Mouse (Mus musculus) heart, postnatal 10 days (tissue): ENCODE results near the gene Oas1g. TPM values are rescaled to one million over a fixed set of nuclear protein-coding genes. Genes with fewer than 3 reads are reported as not detected.
"Not testable (repeated sequence)": the region's sequence is repeated elsewhere in the genome, so short reads cannot be mapped to it uniquely, and the experiment has no call there.

Experiments used
- DNase-seq, 2 experiments: peaks; one replicate each; pipeline ENCODE4 v3.0.0; 2021
- intact Hi-C: fragments of 180-260 bp; cut with DNase I; formaldehyde crosslinking; loops from one replicate; pipeline ENCODE4 v1.15.1; 2025
- total RNA-seq, 2 experiments: library from RNA; stranded (reverse); gene quantifications; 2 replicates each; pipeline ENCODE4 v1.2.3; 2021

The Oas1g gene
- not detected for total RNA-seq

- intact Hi-C loops, result not testable (repeated sequence)
These were observed at the start of gene Oas1g for GRCm38 (mm10) chr5:120887413-120887812. Gene Oas1g, minus strand, starts transcription at chr5:120887613.

GRCm38 (mm10) chr5:120933966-120934365 lies 46.6 kb upstream of the Oas1g start:
- intact Hi-C loops, result loop anchor here (2.0 kb wide), 1 partner anchor 119 kb away; no protein-coding TSS in a partner anchor
- DNase-seq, result no peak

More at GRCm38 (mm10) chr5:120887413-120887812, at the start of gene Oas1g:
- DNase-seq, result not testable (repeated sequence)

GRCm38 (mm10) chr5:120927036-120927435 lies 39.6 kb upstream of the Oas1g start:
- intact Hi-C loops, result loop anchor here (10.0 kb wide), 1 partner anchor 132 kb away; the partner anchor contains the start of gene Oas1e

GRCm38 (mm10) chr5:120926311-120926710 lies 38.9 kb upstream of the Oas1g start:
- not testable (repeated sequence) for DNase-seq
- intact Hi-C loops, result loop anchor here (10.0 kb wide), 1 partner anchor 132 kb away; the partner anchor contains the start of gene Oas1e

More at GRCm38 (mm10) chr5:120927036-120927435, 39.6 kb upstream of the Oas1g start:
- DNase-seq, result no peak

GRCm38 (mm10) chr5:120924520-120924919 lies 37.1 kb upstream of the Oas1g start:
- intact Hi-C loops, result loop anchor here (10.0 kb wide), 1 partner anchor 130 kb away; the partner anchor contains the start of gene Oas1e
- DNase-seq, result not testable (repeated sequence)

GRCm38 (mm10) chr5:120923969-120924368 lies 36.6 kb upstream of the Oas1g start:
- no peak for DNase-seq
- intact Hi-C loops, result loop anchor here (10.0 kb wide), 1 partner anchor 129 kb away; the partner anchor contains the start of gene Oas1e

GRCm38 (mm10) chr5:120920296-120920695 lies 32.9 kb upstream of the Oas1g start:
- DNase-seq, result no peak
- intact Hi-C loops, result loop anchor here (10.0 kb wide), 1 partner anchor 125 kb away; the partner anchor contains the start of gene Oas1e

- intact Hi-C loops, DNase-seq: not testable (repeated sequence)
These were observed 31.9 kb upstream of the Oas1g start for GRCm38 (mm10) chr5:120919156-120919935.

- DNase-seq, intact Hi-C loops: not testable (repeated sequence)
These were observed 26.8 kb upstream of the Oas1g start, which contains the start of gene Oas1d for GRCm38 (mm10) chr5:120914204-120914603. Gene Oas1d, plus strand, starts transcription at chr5:120914536.

- intact Hi-C loops, result no loop called here
- DNase-seq, result no peak
These were observed 20.9 kb upstream of the Oas1g start for GRCm38 (mm10) chr5:120908196-120908920.

GRCm38 (mm10) chr5:120906791-120907733 lies 19.6 kb upstream of the Oas1g start, which contains the start of gene Oas1a:
Gene Oas1a, minus strand, starts transcription at chr5:120907521.
- DNase-seq, intact Hi-C loops: not testable (repeated sequence)

- intact Hi-C loops, result loop anchor here (2.0 kb wide), 1 partner anchor 13 kb away; no protein-coding TSS in a partner anchor
- no peak for DNase-seq
These were observed 14.6 kb upstream of the Oas1g start for GRCm38 (mm10) chr5:120902056-120902455.

- DNase-seq, result no peak
- intact Hi-C loops, result no loop called here
These were observed 13.3 kb upstream of the Oas1g start for GRCm38 (mm10) chr5:120900666-120901065.

- intact Hi-C loops, result loop anchor here (1.0 kb wide), 1 partner anchor 19 kb away; no protein-coding TSS in a partner anchor
- DNase-seq, result no peak
These were observed 11.3 kb upstream of the Oas1g start for GRCm38 (mm10) chr5:120898726-120899125.

GRCm38 (mm10) chr5:120898307-120898706 lies 10.9 kb upstream of the Oas1g start:
- intact Hi-C loops, result loop anchor here (1.0 kb wide), 1 partner anchor 19 kb away; no protein-coding TSS in a partner anchor
- no peak for DNase-seq

GRCm38 (mm10) chr5:120895231-120895900 lies 8.0 kb upstream of the Oas1g start:
- no peak for DNase-seq
- intact Hi-C loops, result no loop called here

GRCm38 (mm10) chr5:120894692-120895091 lies 7.3 kb upstream of the Oas1g start:
- intact Hi-C loops, DNase-seq: not testable (repeated sequence)

- intact Hi-C loops, DNase-seq: not testable (repeated sequence)
These were observed 6.5 kb upstream of the Oas1g start for GRCm38 (mm10) chr5:120893866-120894265.

GRCm38 (mm10) chr5:120892243-120892660 lies 4.8 kb upstream of the Oas1g start:
- DNase-seq, result no peak
- intact Hi-C loops, result no loop called here
